Mouse (Mus musculus): ENCODE data around the gene Aars2.

Aars2 gene

DNA sequence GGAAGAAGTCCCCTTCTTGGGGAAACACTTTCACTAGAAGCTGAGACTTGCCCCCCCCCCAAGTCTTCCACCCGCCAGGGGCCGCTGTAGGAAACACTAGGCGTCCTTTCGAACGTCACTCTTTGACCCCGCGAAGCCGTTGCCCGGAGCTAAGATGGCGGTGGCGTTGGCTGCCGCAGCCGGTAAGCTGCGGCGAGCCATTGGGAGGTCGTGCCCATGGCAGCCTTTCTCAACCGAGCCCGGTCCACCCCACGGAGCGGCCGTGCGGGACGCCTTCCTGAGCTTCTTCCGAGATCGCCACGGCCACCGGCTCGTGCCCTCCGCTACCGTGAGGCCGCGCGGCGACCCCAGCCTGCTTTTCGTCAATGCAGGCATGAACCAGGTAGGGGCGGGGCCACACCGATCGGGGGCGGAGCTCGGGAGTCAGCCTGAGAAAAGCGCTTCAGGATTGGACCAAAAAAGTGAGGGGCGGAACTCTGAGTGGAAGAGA, at the start of gene Aars2:
Gene Aars2 (plus strand): TSS at position 142 of the 490 bp plus-strand sequence.
- DNase-seq (ENCODE audit: low read depth, low spot score): peak; percentile 97

DNA sequence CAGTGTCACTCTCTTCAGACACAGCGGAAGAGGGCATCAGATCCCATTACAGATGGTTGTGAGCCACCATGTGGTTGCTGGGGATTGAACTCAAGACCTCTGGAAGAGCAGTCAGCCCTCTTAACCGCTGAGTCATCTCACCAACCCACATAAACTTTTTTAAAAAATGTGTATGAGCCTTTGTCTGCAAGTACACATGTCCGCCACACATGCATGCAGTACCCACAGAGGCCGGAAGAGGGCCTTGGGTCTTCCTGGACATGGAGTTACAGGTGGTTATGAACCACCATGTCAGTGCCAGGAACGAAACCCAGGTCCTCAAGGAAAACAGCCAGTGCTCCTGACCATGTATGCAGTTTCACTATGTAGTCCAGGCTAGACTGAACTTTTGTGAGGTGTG, 49.2 kb upstream of the Aars2 start:
- no peak for DNase-seq (ENCODE audit: low read depth, low spot score)

DNA sequence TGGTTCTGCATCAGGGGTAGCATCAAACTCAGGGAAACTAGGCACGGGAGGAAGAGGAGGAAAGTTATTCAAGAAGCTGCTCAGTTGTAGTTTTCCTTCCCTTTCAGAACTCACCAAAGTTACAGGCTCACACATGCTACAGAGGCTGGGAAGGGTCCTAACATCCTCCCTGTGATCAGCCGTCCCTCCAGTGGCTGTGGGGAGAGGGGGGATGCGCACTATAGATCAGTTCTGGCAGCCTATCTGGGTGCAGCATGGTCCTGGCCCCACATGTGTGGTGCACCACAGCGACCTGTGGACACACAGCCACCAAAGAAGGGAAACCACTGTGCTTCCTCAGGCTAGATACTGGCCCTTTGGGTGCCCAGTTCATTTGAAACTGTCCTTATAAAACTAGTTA, 48.1 kb upstream of the Aars2 start:
- DNase-seq (ENCODE audit: low read depth, low spot score): no peak

DNA sequence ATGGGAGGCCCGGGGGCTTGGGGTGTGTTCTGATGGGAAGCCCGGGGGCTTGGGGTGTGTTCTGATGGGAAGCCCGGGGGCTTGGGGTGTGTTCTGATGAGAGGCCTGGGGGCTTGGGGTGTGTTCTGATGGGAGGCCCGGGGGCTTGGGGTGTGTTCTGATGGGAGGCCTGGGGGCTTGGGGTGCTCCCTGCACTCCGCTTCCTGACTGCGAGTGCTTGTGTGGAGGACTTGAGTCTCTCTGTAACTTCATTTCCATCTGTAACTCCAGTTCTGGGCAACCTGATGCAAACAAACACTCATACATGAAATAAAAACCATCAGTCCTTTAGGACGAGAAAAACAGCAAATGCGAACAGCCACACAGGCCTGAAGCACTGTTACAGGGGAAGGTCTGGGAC, 47.6 kb upstream of the Aars2 start:
- DNase-seq (ENCODE audit: low read depth, low spot score): no peak

DNA sequence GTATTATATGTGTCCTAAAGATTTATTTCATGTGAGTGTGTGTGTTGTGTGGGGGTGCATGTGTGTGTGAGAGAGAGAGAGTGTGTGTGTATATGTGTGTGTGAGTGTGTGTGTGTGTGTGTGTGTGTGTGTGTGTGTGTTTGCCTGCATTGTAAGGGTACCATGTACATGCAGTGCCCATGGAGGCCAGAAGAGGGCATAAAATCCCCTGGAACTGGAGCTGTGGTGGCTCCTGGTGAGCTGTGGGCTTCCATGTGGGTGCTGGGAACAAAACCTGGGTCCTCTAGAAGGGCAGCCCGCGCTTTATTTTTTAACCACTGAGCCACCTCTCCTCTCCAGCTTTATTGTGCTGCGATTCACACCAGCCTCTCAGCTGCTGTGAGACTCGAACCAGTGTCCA, 44.1 kb upstream of the Aars2 start:
- no peak for DNase-seq (ENCODE audit: low read depth, low spot score)

DNA sequence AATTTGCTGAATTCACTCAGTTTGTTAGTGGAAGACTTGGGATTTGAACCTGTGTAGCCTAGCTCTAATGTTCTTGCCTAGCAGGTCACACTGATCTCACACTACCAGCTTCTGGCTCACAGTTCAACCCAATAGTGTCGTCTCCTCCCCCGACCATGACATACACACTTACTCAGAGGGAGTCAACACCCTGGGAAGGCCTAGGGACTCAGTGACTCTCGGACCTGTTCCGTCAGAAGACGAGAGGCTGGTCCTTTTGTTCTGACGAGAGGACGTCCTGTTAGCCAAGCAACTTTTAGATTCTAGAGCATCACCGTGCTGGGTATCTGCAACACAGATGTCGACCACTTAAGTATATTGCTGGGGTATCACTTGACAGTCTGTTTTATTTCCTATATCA, 42.4 kb upstream of the Aars2 start:
- DNase-seq (ENCODE audit: low read depth, low spot score): no peak

DNA sequence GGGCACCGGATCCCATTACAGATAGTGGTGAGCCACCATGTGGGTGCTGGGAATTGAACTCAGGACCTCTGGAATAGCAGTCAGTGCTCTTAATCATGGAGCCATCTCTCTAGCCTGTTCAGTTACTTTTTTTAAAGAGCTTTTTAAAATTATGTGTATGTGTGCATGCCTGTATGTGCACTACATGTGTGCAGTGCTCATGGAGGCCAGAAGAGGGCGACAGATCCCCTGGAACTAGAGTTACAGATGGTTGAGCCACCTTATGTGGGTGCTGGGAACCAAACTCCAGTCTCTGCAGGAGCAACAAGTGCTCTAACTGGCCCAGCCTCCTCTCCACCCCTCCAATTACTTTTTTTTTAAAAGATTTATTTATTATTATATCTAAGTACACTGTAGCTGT, 39.9 kb upstream of the Aars2 start:
- DNase-seq (ENCODE audit: low read depth, low spot score): no peak

DNA sequence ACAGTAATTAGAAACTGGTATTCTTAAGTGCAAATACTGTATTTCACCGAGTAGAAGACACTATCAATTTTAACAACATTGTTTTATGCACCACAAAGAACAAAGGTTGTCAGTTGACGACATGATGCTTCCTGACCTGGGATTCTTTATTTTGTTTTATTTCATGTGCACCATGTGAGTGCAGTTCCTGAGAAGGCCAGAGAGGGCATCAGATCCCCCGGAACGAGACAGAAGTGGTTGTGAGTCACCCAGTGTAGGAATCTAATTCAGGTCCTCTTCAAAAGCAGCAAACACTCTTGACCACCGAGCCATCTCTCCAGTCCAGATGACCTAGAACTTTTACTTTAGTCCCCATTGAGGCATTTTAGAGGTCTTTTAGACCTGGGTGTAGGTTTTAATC, 38.3 kb upstream of the Aars2 start:
- no peak for DNase-seq (ENCODE audit: low read depth, low spot score)

DNA sequence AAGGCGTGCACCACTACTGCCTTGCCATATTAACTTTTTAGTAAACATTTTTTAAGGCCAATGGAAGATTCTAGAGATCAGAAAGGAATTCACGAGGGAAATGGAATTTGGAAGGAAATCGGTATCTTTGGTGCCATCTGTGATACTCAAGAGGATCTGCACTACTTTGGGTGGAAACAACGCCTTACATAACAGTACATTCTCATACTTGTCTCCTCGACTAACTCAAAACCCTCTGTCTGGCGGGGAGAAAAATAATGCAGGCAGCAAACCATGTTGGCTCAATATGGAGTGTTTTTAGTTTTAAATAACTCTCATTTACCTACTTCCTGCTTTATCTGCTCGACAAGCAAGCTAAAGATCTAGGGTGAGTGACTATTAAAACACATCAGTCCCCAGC, 35.9 kb upstream of the Aars2 start:
- DNase-seq (ENCODE audit: low read depth, low spot score): peak; percentile 82

DNA sequence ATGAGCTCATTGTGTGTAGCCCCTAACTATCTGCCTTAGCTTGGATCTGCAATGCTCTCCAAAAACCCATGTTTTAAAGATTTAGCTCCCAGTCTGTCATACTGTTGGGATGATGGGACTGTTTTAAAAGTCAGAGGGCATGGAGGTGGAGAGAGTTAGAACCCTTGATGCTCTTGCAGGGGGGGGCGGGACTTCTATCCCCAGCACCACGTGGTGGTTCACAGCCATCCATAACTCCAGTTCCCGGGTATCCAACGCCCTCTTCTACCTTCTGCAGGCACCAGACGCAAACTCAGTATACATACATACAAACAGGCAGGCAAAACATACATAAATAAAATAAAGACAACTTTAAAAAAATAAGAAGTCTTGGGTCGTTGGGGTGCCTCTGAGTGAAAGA, 33.0 kb upstream of the Aars2 start:
- DNase-seq (ENCODE audit: low read depth, low spot score): no peak

DNA sequence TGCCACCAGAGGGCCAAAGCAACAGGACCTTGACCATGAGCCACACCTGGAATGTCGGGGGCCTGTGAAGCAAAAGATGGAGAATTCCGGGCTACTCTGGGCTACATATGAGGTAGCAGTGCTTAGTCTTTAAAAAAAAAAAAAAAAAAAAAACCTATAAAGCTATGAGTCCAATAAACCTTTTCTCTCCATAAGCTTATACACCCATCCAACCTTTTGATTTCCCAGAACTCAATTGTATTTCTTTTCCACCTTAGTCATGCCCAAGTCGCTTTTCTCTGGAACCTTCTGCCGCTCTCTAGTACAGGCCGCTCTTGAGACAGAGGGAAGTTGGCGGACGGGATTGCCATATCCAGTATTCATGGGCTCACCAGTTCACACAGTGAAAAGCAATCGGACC, 32.5 kb upstream of the Aars2 start:
- no peak for DNase-seq (ENCODE audit: low read depth, low spot score)

DNA sequence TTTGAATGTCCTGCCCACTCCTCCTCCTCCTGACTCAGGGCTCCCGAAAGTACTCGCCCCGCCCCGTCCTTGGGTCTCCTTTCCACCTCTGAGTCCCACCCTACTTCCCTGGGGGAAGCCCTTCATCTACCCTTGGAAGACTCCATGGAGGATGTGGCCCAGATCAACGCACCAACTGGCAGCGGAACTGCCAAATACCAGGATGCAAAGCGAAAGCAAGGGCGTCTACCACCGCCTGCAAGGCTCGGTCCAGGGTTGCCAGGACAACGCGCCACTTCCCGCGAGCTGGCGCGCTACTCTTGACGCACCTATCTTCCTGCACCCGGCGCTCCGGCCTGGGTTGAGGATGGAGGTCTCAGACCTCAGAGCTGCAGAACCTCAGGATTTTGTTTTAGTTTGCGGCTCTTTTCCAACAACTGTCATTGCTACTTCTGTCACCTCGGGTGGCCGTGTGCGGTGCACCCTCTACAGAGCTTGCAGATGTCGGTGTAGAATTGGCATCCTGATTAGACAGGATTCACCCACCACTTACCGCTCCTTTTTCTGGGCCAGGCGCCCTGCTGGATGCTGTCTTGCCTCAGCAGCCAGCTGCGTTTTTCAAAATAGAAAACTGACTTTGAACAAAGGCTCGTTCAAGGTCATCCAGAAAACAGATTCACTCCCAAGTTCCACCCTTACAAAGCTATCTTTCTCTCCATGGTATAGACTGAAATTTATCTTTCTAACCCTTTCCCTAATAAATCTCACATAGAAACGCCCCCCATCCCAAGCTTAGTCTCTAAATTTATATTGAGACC, 31.8 kb upstream of the Aars2 start, which contains the start of gene Spats1:
Gene Spats1 (minus strand): TSS at position 747 of the 797 bp plus-strand sequence.
- peak; percentile 97 for DNase-seq (ENCODE audit: low read depth, low spot score)

DNA sequence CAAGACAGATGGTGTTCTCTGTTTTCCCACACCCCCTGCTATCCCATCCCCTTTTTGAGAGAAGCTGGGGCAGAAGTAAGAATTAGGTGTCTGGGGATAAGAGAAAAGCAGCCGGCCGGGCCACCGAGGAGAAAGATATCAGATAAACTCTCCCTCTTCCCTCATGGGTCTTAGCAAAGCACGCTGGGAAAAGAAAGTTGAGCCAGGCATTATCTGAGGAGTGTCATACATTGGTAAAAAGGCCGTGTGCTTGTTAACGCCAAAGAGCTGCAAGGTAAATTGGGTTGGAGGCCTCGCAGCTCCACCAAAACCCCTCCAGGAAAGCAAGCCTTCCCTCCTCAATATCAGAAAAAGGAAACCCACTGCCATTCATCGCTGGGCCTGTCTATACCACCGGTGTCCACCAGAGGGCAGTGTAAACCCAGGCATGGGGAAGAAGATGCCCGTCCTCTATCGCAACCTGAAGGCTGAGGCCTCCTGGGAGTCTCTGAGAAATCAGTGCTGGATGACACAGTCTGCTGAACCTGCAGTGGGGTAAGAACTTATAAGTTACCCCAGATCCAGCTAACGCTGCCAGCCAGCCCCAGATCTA, 28.3 kb upstream of the Aars2 start:
- DNase-seq (ENCODE audit: low read depth, low spot score): peak; percentile 90

DNA sequence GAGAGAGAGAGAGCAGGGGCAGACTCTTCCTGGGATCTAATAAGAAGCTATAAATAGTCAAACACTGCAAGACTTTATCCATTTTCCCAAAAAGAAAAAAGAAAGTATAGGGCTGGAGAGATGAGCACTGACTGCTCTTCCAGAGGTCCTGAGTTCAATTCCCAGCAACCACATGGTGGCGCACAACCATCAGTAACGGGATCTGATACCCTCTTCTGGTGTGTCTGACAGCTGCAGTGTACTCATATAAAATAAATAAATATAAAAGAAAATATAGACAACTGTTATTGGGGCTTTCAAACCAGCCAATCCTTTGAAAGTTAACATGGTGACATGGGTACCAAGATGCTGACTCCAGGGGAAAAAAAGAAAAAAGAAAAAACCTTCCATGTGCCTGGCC, 26.2 kb upstream of the Aars2 start:
- DNase-seq (ENCODE audit: low read depth, low spot score): no peak

DNA sequence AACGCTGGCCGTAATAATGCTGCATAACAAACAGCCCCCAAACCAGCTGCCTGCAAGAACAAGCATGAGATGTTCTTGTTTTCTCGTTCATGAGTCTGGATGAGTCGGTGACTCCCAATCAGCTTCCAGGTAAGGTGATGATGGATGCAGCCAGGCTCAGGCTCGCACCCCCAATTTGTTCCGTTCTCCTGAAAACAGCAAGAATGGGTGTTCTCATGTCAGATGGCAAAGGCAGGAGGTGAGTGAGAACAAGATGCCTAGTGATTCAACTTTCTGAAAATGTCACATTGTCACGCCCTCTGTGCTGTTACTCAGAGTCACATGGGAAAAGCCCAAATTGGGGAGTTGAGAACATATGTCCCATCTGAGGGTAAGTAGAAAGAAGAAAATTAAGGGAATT, 21.1 kb upstream of the Aars2 start:
- DNase-seq (ENCODE audit: low read depth, low spot score): peak; percentile 72

DNA sequence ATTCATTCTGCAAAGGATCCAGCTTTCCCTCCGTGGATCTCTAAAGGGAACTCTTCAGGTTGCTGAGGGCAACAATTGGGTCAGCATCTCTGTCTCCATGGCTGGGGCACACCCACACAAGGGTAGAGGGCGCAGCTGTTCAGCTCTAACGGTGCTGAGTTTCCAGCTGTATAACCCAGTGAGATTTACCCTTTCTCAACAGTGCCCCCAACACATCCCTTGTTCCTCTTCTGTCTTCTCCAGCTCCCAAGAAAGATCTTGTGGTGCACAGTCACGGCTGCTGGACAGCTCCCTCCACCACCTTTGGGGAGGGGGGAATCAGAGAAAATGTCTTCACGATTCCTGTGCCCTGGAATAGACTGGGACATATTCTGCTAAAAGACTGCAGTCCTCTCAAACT, 19.4 kb upstream of the Aars2 start:
- no peak for DNase-seq (ENCODE audit: low read depth, low spot score)

DNA sequence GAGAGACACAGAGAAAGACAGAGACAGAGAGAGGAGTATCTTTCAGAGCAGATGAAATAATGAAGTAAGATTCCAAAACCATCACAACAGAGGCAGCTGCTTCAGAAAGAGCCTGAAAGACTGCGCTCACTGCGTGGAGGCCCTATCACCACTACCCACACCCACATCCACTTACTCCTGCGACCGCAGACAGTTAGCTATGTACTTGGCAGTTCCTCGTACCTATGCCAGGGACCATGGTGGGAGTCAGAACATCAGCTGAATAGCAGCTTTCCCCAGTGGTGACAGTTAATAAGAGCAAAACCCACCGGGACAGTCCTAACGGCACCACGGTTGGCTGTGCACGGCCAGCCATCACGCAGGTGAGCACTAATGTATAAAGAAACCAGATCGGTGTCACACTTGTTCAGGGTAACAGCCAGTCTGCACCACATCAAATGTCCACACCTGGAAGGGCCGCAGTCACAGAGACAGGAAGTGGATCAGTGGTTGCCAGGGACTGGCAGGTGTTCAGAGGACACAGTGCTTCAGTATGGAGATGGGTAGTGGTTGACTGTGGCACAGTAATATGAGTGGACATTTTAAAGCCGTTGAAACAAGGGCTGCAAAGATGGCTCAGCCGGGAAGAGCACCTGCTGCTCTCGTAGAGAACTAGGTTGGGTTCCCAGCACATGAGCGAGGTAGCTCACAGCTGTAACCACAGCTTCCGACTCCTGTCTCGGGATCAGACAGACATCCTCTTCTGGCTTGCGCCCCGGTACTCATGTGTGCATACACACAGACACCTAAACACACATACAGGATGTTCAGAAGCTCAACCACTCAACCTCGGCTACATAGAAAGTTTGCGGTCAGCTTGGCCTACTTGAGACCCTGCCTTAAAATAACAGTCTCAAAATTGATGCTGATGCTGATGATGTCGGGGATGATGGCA, 18.1 kb upstream of the Aars2 start:
- no peak for DNase-seq (ENCODE audit: low read depth, low spot score)

DNA sequence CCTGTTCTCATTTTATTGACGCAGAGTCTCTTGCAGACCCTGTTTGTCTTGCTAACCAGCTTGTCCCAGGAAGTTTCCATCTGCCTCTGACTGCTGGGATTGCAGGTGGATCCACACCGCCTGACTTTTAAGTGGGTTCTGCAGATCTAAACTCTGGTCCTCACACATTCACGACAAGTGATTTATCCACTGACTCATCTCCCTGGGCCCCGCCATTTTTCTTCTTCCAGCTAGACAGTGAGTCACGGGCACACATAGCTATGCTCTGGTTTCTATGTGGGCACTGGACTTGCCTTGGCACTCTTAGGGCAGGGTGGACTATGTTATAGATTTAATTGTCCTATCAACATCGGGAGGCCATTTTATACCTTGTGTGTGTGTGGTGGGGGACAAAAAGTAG, 16.9 kb upstream of the Aars2 start:
- peak; percentile 50 for DNase-seq (ENCODE audit: low read depth, low spot score)

DNA sequence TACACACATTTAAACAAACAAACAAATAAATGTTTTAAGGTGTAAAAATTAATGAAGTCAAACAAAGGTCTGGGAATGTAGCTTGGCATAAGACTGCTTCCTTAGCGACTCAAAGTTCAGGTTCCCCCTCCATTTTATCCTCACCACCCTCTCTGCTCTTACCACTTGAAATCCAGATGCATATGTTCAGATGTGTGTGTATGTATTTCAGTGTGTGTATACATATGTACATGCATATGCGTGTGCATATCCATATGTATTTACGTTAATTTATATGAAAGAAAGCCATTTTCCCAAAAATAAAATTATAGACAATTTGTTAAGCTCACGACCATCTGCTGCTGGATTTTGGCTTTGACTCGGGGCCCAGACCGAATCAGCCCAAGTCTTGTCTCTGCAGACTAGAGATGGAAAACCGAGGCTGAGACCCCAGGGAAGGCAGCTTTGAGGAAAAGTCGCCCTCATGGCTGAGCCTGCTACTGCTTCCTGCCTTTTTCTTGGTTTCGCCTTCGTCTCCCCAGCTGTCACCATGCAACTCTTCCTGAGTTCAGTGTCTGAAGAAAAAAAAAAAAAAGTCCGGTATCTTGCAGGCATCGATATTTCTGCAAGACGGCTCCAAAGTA, 16.0 kb upstream of the Aars2 start:
- no peak for DNase-seq (ENCODE audit: low read depth, low spot score)

DNA sequence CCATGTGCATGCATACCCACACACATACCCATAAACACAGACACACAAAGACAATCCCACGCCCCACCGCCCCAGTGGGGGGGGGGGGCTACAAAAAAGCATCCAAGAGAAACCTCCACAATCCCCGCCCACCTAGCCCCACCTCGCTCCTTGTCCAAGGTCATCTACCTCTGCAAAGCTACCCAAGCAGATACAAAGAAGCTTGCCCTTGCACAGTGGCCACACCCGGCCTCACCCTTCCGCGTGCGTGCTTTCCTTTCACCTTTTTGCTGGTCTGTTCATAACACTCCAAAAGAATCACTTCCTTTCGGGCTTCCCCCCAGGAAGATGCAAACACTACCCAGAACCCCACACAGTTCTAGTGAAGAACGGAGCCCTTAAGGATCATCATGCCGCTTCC, 11.2 kb upstream of the Aars2 start:
- DNase-seq (ENCODE audit: low read depth, low spot score): no peak

DNA sequence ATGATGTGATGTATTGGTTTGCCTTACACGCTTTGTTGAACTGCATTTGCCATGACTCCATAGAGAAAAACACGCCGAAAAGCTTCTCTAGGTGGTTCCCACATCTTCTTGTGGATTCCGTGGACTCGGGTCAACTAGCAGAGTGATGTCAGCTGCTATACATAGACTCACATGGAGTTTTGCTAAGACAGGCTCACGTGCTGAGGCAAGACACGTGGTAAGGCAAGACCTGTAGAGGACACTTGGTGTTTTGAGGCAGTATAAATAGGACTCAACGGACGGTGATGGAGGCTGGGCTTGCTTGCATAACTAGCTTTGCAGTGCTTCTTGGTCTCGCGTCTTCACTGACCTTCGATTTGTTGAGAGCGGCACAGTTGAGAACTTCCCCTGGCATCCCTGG, 8.2 kb upstream of the Aars2 start:
- DNase-seq (ENCODE audit: low read depth, low spot score): peak; percentile 38

DNA sequence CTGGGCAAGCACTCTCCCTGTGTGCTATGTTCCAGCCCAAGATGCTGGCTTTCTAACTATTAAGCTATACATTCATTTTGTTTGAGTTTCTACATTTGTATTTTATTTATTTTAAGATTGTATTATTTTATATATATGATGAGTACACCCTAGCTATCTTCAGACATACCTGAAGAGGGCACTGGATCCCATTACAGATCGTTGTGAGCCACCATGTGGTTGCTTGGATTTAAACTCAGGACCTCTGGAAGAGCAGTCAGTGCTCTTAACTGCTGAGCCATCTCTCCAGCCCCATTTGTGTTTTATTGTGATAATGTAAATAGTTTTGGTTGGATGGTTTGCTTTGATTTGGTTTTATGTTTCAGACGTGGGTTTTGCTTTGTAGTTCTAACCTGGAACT, 7.1 kb upstream of the Aars2 start:
- no peak for DNase-seq (ENCODE audit: low read depth, low spot score)
